Mouse (Mus musculus) G1E-ER4 (cell line): Measurements from ENCODE around the gene Cd300ld3. TPM values are rescaled to one million over a fixed set of nuclear protein-coding genes. Genes with fewer than 3 reads are reported as not detected.

Source experiments
- GATA1 ChIP-seq: IDR thresholded peaks from one replicate; pipeline ENCODE4 v1.8.0; 2012; ENCODE audit warnings: low read length, inconsistent platforms
- polyA plus RNA-seq: library from polyadenylated mRNA; stranded (reverse); fragments of >175 nt; gene quantifications from 2 replicates; pipeline ENCODE4 v1.2.3, GENCODE M21; 2012

Gene Cd300ld3
- not detected in 2 replicates for polyA plus RNA-seq

DNA sequence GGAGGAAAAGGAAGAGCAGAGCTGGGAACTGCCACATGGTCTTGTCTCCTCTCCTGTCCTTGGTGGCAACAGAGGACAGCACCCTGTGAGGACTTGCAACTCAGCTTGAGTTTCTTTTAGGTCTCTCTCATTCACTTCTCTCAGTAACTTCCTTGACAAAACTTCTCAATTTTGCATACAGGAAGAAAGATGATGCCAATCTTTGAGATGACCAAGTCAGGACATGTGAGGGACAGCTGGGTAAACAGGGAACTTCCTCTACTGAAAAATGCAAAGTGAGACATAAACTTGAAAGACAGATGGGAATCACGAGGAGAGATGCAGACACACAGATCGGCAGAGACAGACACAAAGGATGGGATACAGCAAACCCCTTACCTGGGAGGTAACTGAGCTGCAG is at the start of gene Cd300ld3:
Cd300ld3 (minus strand) TSS at position 151 of the 400 bp plus-strand sequence.
- no peak for TF ChIP-seq GATA1

DNA sequence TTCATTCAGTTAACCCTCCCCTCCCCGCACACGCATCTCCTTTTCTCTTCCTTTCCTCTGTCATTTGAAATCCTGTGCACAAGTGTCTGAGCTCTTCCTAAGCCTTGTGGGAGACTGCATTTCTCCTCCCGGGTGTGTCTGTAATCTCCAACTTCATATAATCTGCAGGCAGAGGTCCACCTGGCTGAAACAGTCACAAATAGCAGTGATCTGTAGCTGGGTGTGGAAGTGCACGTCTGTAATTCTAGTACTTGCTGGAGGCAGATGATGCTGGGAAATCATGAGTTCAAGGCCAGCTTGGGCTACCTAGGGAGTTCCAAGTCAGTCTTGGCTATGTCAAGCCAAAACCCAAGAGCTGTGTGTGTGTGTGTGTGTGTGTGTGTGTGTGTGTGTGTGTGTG is 43.9 kb upstream of the Cd300ld3 start:
- no peak for TF ChIP-seq GATA1

GRCm38 (mm10) chr11:115091362-115091901 is 43.2 kb upstream of the Cd300ld3 start, which contains the start of gene Rab37:
Gene Rab37 (plus strand): TSS chr11:115091431.
- TF ChIP-seq GATA1, result no peak

DNA sequence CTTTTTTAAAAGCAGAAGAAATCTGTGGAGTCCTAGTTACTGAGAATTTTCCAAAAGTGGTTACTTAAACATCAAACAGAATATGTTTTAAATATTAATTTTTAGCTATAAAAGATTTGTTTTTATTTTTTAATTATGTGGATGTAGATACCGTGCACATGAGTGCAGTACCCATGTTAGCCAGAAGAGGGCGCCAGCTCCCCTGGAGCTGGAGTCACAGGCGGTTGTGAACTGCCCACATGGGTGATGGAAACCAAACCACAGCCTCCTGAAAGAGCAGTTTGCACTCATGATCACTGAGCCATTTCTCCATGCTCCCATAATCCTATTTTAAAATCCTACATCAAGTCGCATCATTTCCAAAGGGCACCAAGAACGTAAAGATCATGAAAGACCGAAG is 41.6 kb upstream of the Cd300ld3 start:
- no peak for TF ChIP-seq GATA1

DNA sequence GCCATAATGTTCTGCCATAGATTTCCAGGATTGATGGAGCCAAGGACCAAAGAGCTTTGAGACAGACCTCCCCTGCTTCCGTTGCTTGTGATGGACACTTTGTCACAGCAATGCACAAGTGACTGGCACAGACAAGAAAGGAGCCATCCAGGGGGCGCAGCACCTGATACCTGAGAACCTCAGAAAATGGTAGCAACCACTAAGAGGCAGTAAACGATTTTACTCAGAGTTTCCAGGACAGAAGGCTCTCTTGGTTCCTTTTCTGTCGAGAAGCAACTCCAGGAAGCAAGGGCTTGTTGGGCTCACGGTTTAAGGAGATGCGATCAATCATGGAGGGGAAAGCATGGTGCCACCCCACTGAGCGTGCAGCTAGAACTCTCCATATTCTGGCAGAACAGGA is 38.0 kb upstream of the Cd300ld3 start:
- TF ChIP-seq GATA1, result no peak

DNA sequence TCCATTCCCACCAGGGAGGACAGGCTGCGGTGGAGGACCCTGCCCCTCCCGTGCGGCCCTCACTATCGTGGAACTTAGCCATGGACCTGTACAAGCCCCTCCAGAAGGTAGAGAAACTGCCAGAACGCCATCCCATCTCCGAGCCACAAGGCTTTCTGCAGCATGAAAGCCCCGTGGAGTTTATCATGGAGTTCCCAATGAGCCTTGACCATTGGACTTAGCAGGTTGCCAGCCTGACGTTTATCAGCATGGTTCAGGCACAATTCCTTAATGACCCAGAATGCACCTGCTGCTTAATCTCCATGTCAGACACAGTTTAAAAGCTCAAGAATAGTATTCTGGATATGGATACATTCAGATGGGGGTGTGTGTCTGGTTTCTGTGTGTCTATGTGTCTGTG is 36.9 kb upstream of the Cd300ld3 start:
- no peak for TF ChIP-seq GATA1

GRCm38 (mm10) chr11:115084595-115084994 is 36.4 kb upstream of the Cd300ld3 start:
- no peak for TF ChIP-seq GATA1

DNA sequence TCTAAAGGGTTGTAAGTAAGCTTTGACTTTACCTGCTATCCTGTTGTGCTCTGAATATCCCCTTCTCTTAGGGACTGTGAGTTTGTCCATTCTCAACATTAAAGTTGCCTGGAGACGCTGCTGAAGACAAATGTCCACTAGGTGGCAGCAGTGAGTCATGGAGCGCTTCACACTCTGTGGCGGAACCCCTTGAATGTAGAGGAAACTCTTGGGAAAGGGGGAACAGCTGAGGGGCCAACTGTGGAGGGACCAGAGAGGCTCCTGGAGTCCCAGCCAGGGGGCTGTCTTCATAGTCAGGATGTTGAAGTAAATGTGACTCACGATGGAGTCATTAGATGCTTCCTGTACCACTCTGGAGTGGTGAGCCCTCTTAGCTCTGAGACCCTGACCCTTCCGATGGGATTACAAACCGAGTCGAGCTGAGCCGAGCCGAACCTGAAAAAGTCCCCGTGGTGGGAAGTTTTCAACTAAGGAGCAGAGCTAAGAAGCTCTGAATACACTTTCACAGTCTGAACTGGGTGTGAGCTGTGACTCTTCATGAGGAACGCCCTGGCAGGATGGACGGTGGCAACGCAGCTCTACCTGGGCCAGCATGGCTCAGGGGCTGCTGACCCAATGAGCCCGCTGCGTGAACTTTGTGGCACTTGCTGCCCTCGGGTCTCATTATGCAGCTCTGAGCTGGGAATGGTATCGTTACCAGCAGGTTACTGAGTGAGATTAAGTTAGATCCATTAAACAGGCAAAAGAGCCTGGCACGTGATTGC is 35.3 kb upstream of the Cd300ld3 start:
- no peak for TF ChIP-seq GATA1

- TF ChIP-seq GATA1, result no peak
Observed at GRCm38 (mm10) chr11:115082196-115082595, 34.0 kb upstream of the Cd300ld3 start.

DNA sequence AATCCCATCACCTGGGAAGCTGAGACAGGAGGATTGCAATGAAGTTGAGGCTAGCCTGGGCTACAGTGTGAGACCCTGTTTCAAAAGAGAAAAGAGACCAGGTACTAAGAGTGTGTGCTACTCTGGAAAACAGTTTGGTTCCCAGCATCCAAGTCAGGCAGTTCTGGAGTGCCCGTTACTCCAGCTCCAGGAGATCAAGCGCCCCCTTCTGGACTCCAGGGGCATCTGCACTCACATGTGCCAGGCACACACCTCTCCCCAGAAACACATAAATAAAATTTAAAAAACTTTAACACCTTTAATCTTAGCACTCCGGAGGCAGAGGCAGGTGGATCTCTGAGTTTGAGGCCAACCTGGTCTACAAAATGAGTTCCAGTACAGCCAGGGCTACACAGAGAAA is 33.2 kb upstream of the Cd300ld3 start:
- no peak for TF ChIP-seq GATA1

DNA sequence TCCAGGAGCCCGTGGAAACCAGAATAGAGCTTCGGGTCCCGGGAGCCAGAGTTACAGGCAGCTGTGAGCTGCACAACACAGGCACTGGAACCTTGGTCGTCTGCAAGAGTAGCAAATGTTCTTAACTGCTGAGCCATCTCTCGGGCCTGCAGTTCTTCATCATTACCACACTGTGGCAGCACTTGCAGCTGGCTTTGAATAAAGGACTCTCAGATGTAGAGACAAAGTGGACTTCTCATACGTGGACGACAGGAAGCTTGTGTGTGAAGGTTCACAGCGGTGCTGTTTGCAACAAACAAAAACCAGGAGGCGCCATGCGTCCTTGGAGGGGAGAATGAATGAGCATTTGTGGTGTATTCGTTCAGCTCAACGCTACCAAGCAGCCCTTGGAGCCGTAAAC is 32.7 kb upstream of the Cd300ld3 start:
- no peak for TF ChIP-seq GATA1

GRCm38 (mm10) chr11:115078680-115079079 is 30.5 kb upstream of the Cd300ld3 start:
- TF ChIP-seq GATA1, result no peak

GRCm38 (mm10) chr11:115077436-115077835 is 29.2 kb upstream of the Cd300ld3 start:
- TF ChIP-seq GATA1, result no peak

GRCm38 (mm10) chr11:115075859-115076258 is 27.6 kb upstream of the Cd300ld3 start:
- no peak for TF ChIP-seq GATA1

GRCm38 (mm10) chr11:115075407-115075806 is 27.2 kb upstream of the Cd300ld3 start:
- no peak for TF ChIP-seq GATA1

- no peak for TF ChIP-seq GATA1
Observed at GRCm38 (mm10) chr11:115073002-115073401, 24.8 kb upstream of the Cd300ld3 start.

DNA sequence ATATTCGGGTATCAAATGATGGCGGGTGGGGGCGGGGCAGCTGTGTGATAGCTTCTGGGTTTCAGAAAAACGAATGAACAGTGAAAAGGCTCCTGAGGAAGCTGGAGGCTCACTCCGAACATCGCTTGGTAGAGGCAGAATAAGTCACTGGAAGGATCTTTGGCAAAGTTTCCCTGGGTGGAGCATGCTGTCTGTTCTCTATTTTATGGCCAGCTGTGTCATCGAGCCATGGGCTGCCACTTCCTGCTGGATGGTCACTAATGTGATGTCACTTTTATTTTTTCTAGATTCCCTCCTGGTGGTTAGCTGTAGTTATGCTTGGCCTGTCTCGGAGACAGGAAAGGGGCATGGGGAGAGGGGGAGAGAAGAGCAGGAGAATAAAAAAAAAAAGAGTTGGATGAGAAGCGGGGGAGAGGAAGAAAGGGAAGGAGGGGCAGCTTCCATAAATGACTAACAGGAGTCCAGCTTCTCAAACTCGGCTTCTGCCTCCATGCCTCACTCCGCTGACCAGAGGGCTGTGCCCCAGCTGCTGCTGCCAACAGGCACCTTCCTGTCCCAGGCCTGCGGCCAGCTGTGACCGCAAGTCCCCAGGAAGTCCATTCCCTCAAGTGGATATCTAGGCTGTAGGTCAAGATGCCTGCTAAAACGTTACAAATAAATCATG is 23.6 kb upstream of the Cd300ld3 start:
- no peak for TF ChIP-seq GATA1
